Mouse (Mus musculus) forelimb bud, embryonic 11.5 days (tissue): Measurements from ENCODE around the gene Spcs3.
"Not testable (repeated sequence)": the region's sequence is repeated elsewhere in the genome, so short reads cannot be mapped to it uniquely, and the experiment has no call there.

Experiments used
- DNase-seq: peaks from one replicate; pipeline ENCODE4 v3.0.0-alpha.2; 2012; ENCODE audit warnings: low read depth, low spot score

Spcs3 gene

DNA sequence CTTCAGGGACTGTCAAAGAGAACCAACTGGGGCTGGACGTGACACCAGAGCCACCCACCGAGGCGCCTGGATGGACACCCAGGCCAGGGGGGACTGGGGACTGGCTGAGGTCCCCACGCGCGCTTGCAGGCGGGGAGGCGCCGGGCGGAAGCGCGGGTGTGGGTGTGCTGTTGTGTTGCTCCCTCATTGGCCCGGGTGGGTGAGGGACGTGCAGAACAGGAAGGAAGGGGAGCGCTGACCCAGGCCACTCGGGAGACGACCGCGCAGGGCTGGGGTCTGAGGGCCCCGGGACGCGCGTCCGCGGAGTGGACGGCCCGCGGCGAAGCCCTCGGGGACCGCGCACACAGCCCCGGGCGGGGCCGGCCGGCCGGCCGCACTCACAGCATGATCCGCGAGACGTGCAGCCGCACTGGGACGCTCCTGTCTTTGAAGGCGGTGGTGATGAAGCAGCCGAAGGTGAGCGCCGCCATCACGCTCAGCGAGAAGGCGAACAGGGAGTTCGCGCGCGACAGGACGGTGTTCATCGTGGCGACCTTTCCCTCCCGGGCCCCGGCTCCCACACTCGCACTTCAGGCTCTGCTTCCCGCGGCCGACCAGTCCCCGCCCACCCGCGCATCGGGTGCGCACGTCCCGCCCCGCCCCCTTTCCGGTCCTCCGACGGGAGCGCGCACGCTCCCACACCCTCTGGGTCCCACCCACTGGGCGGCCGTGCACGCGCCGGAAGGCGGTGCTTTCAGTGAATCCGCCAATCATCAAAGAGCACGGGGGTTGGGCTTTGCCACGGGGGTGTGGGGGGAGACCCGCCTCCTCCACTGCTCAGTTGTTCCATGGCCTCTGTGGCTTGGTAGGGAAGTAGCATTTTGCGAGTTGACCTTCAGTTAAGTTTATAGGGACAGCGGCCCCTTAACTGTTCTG is at the start of gene Spcs3, which contains the start of gene Asb5:
Spcs3 (minus strand) TSS at position 617 of the 915 bp plus-strand sequence.
Asb5 (plus strand) TSS at position 199 of the 915 bp plus-strand sequence.
- peak; percentile 97 for DNase-seq

DNA sequence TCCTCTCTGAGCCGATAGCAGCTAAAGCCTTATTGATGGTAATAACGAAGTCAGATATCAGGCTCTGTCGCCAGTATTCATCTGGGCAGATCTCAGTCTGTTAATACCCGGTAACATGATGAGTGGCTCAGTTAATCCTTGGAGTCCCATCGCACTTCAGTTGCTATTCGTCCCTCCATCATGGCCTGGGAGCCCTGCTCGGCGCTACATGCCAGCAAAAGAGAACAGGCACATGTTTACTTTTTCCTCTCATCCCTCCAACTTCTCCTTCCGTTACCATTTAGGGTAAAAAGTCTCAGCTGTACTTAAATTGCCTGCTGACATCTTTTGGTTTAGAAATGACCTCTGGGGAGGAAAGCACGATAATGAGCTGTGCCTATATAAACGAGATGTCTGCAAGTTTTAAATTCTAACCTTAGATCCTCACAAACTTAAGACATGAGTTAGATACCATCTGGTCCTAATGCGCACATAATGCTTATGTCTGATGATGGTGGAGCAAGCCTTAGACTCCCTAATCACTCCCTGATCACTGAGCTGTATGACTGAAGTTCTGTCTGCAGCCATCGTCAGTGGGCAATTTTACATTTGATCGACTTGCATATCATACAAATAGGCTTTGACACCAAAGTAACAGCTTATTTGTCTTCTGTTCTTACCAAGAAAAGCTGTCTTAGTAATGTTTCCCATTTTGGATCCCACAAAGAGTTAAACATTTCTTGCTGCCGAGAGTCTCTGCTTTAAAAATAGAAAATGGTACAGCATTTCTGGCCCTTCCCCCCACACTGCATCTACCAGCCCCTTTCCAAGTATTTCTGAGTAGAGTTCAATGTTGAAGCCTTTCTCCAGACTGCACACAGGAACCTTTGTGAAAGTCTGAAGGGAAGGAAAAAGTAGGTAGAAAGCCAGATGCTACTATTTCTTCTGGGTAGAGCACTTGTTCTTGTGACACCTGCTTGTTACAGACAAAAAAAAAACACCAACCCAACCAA is 41.1 kb upstream of the Spcs3 start:
- no peak for DNase-seq

DNA sequence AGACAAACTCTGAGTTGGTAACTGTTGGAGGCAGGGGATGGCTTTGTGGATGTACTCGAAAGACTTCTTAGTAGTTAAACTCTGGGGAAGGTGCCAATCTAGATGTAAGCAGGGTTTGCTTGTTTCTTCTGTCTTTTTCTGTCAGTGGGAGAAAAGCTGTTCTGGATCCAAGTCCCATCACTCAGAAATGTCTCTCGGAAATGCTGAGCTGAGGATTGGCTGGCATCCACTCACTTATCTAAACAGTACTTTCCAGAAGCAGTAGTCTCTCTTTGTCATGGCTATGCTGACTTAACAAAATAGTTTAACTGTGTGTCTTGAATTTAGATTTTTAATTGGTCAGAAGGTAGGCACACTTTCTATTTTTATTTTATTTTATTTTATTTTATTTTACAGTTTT is 37.4 kb upstream of the Spcs3 start:
- no peak for DNase-seq

DNA sequence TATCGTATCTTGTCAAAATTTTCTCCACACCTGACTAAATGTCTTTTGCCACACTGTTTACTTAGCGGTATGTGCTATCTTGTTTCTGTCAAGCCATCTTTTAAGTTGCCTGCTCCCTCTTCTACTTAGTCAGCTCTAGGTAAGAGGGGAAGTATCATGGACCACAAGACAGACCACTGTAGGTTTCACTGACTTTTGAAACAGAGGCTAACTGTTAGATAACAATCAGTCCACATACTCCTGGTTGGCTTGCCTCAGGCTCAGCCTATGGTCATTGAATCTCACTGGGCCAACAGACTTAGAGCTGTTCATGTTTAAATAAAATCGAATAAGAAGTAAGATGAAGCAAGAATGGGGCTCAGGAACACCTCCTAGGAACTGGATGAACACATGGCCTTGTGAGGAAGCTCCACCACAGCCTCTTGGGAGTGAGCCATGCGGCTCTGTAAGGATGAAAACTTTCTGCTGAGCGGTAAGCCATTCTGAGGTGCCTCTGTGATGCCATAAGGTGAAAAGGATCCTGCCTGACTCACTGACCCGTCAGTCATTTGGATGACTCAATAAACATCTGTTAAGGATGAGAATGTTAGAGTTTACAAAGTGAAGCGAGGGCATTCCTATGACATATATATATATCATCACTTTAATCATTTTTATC is 35.9 kb upstream of the Spcs3 start:
- DNase-seq: no peak

DNA sequence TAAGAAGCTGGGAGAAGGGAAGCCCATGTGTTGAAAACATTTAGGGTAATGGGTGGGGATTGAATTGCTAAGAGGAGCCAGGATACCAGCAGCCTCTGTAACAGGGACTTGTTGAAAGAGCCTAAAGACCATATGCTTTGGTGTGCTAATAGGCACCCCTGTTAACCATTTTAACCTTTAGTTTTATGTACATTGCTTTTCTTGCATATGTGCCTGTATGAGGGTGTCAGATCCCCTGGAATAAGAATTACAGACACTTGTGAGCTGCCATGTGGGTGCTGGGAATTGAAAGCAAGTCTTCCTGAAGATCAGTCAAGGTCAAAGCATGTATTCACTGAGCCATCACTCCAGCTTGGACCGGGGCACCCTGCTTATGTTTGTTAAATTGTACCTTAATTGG is 35.4 kb upstream of the Spcs3 start:
- DNase-seq: no peak

DNA sequence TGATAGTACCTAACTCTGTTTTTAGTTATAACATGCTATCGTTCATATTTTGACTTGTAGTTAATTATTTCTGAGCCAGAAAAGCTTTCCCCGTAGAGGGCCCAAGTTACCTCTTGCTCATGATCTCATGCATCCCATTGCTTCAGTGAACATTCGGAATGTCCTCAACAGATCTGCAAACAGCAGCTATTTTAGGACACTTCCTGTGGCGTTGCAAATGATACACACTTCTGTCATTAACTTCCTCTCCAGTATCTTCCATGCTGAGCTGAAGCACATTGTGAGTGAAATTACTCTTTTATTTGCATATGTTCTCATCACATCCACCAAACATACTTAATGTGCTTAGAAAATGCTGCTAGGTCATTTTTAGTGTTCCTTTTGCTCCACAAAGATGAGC is 32.3 kb upstream of the Spcs3 start:
- no peak for DNase-seq

DNA sequence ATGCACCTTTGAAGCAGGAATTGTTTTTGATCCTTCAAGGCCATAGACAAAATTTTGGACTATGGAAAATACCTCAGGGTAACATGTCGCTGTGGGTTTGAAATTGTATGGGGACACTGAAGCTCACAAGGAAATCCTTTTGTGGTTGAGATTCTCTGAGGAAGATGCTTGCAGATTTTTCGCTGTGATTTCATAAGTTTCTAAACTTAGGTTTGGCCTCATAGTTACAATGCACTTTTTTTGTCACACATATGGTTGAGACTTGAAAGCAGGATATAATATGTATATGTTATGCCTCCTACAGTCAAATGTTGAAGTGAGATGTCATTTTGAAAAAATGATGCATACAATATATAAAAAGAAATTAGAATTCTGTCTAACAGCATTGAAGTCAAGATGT is 25.1 kb upstream of the Spcs3 start:
- no peak for DNase-seq

DNA sequence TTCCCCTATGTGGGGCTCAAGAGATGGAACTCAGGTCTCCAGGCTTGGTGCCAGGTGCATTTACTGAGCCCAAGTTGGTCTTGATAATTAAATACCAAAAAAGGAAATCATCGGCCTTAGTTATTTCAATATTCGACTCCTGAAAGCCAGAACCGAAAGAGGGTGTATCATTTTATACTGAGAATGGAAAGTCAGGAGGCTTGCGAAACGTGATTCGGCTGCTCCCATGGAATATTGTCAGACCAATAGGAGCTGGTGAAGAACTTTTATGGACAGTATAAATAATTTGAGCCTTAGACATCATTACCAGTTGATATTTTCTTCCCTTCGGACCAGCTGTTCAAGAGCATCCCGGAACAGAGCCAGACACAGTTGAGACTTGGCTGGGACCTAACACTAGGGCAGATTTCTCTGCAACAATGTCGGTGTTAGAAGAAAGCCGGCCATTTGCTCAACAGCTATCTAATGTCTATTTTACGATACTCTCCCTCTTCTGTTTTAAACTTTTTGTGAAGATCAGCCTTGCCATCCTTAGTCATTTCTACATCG is 20.3 kb upstream of the Spcs3 start:
- DNase-seq: no peak

DNA sequence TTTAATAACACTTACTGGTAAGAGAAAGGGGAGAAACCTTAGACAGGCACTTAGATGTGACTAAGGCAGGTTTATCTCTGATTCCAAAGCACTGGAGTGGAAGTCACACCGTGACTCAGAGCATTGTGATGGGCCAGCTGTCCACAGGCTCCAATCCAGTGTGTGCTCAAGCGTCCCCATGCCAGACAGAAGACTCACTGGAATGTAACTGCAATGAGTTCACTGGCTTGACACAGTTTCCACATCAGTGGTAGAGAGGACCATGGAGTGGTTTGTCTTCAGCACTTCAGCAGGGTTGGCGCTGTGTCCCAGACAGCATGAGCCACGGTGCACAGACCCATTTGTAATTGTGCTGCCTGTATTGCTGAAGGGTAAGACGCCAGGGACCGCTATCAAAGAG is 18.6 kb upstream of the Spcs3 start:
- DNase-seq: no peak

DNA sequence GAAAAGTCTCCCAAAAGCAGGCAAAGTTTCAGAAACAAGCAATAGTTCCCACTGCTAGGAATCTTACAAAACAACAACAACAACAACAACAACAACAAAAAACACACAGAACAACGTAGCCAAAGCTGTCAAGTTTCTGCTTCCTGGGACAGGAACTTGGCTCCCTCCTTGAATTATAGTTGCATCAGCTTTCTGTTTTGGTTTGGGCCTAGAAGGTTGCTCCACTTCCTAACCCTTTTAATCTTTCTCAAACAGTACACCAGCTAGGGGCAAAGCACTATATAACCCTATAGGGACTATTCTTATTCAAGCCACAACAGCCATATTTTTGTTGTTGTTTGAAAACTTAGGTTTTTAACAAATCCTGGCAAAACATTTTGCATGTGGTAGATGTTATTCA is 11.5 kb upstream of the Spcs3 start:
- no peak for DNase-seq

DNA sequence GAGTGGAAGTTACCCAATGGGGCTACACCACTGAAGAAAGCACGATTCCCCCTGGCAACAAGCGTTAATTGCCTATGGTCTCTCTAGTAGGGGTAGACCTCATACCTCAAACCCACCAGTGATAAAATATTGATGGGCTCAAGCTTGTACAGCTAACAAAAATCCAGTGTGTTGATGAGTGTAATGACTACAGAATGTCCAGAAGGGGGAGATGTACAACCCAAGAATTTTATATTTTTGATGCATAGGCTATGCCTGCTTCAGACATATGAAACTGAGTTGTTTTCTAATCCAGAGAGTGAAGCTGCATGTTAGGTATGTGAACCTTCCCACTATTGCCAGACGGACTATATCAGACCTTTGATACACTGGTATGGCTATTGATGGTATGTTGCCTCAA is 7.5 kb upstream of the Spcs3 start:
- DNase-seq: no peak

DNA sequence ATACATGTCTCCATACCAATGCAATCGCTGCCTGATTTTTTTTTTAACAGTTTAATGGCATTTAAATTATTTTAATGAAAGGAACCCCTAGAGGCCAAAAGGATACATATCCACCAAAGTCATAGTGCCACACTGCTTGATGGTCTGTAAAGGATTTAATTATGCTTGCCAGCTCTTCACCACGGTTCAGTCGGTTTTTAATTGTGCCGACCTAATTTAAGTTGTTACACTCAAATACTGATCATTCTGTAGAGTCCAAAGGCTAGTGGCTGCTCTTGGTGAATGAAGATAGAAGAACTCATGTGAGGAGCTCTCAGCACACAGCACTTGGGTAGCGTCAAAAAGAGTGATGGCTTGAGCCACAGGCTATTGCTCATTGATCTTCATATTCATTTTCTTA is 5.4 kb upstream of the Spcs3 start:
- no peak for DNase-seq

DNA sequence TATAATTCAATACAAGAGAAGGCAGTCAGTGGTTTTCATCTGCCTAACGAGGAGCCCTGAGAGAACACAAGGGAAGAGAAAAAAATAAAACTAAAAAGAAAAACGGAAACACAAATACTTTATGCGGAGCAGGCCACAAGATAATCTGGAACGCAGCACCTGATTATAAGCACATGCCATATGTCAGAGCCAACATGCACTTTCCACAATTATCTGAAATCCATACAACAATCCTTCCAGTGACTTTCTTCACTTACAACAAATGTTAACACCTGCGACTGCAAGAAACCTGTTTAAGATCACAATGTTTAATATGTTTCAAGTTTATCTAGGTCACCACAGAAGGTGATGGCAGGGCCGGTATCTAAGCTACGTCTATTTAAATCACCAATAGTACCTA is 1.2 kb downstream of the Spcs3 start:
- no peak for DNase-seq

DNA sequence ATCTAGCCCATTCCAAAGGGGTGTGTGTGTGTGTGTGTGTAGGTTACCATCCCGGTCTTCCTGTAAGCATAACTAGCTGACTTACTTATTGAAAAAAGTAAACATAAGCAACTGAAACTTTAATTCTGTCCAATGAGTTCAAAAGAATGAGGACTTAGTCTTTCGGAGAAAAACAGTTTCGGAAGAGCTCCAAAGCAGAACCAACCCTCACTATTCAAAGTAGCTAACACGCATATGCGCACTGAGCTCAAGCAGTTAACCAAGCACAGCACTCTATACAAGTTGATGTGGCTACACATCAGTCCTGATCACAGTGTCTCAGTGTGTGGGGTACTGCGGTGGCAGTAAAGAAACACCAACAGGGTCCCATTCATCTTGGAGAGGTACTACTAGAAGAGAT is 3.1 kb downstream of the Spcs3 start:
- no peak for DNase-seq

DNA sequence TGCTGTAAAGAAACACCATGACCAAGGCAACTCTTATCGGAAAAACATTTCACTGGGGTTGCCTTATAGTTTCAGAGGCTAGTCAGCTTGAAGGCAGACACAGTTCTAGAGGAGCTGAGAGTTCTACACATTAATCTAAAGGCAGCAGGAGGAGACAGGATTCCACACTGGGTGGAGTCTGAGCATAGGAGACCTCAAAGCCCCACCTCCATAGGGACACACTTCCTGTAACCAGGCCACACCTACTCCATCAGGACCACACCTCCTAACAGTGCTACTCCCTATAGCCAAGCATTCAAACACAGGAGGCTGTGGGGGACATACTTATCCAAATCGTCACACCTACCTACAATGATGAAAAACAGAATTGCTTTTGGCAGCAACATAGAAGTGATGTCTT is 4.2 kb downstream of the Spcs3 start:
- no peak for DNase-seq

DNA sequence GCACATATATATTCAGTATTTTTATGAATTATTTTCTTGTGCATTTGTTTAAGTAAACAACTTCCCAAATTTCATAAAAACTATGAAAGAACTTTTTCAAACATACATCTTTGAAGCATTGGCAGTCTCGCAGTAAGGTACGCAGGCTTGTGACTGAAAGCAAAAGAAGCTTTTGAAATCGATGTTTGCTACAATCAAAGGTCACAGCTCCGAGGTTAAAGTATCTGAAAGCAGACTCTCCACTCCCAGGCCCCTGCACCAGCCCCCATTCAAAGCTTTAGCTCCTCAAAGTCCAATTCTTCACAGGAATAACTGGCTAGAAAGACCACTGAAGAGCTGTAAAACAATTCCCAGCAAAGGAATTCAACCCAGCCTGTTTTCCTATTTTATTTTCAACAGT is 9.3 kb downstream of the Spcs3 start:
- DNase-seq: no peak

DNA sequence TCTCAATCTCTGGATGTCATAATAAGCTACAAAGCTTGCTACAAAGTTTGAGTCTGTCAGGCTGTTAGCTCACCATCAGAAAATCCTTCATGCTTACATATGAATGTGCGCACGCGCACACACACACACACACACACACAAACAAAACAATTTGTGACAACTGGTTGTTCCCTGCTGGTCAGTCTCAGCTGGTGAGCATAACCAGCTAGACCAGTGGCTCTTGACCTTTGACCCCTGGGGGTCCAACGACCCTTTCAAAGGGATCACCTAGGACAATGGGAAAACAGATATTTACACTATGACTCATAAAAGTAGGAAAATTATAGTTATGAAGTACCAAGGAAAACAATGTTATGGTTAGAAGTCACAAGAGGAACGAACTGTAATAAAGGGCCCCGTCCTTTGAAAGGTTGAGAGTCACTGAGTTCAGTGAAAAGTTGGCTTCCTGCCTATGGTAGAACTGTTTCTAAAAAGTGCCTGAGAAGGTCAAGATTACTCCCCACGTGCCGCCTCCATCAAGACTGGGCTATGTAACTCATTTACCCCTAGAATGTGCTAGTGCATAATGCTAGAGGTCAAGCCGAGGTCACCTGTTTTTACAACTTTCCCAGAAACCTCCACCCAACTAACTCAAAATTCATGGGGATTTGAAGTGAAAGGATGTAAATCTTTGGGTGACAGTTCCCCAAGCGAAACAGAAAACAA is 10.9 kb downstream of the Spcs3 start:
- DNase-seq: no peak

DNA sequence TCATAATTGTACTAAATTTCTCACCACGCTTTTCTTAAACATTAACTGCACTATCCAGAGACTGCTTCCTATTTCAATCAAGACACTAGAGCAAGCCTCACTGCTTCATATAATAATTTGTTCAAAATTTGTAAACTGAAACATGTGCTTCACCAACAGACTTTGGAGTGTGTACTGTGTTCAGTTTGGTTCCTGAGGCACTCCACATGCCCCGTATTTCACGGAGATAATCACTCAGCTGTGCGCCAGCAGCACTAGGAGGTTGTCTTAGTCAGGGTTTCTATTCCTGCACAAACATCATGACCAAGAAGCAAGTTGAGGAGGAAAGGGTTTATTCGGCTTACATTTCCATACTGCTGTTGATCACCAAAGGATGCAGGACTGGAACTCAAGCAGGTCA is 17.6 kb downstream of the Spcs3 start:
- not testable (repeated sequence) for DNase-seq

DNA sequence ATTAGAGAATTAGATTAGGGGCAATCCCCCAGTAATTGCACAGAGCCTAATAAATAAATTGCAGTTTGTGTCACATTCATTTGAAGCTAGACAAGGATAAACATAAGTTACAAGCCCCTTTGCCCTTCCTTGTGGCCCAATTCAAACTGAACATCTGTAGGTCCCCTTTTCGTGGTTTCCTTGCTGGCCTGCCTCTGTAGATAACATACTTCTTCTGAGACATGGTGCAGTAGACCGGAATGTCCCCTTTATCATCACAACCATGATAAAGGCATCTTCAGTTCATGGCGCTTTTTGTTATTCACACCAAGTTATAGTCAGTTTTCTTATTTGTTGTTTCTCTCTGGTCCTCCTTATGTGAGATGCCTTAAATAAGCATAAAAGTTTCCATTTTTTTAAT is 18.0 kb downstream of the Spcs3 start:
- DNase-seq: no peak

DNA sequence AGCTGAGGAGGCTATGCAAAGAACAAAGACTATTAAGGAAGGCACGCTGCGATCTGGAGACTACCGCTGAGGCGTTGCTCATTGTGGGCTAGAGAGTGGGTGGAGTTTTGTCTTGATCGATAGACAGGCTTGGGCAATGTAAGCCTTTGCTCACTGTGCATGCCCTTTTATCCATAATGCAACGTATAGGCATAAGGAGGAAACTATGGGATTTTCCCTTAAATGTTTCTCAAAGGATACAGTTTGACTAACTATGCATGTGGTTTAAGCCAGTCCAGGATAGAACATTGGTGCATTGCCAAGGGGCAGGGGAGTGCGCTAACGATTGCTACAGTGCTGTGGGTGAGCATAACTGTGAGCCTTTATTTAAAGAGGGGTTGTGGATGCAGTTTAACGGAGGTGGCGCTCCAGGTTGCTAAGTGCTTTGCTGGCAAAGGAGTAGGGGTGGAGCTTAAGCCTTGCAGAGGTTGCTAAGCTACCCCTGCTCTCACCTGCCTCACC is 20.5 kb downstream of the Spcs3 start:
- peak; percentile 24 for DNase-seq

DNA sequence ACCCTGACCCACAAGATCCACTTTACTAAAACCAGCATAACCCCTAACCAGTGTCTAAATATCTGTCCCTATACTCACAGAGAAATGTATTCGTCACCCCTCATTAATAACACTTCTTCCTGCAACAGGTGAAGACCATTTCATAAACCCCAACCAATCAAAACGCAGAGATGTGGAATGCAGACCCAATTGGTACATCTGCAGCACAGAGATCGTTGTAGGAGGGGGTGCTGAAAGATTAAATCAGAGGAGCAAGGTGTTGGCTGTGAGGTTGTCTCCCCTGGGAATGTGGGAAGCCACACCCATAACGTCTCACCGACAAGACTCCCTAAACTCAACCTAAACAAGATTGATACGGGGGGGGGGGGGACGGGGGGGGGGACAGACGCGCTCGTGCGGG is 21.0 kb downstream of the Spcs3 start:
- DNase-seq: peak; percentile 21
